Mouse (Mus musculus): ENCODE results near the gene Ppat. TPM values are rescaled to one million over a fixed set of nuclear protein-coding genes. Genes with fewer than 3 reads are reported as not detected.
A peak's percentile ranks its signal among the peaks of the same experiment; 100 is the strongest.

The Ppat gene
- polyA plus RNA-seq, 1 experiment from 2014 or later: 23.1 TPM

GRCm38 (mm10) chr5:76910807-76911206, 40.6 kb downstream of the Ppat start:
- ATAC-seq (ENCODE audit: low read depth): no peak
- WGBS: 71% methylated on average over 3 of the region's 3 CpGs
- no peak overlapping the region for H3K9ac ChIP-seq (ENCODE audit: low read depth, low read length)

GRCm38 (mm10) chr5:76906155-76906499, 45.3 kb downstream of the Ppat start:
- H3K27ac ChIP-seq (replicated peaks; ENCODE audit: low read depth, low read length): peak overlapping the region; percentile 83; the same call in 1 of the 2 replicates
- H3K4me1 ChIP-seq (ENCODE audit: control insufficient read depth, insufficient read depth, low read length): 0 out of 2 replicates have a peak, but pooled peaks cover 2% of the 10 kb centered on the region
- 51% methylated on average over 3 of the region's 3 CpGs for WGBS
- no peaks in the 10 kb centered on the region for H3K27me3 ChIP-seq (replicated peaks; ENCODE audit: control insufficient read depth, insufficient read depth, low read length)
- DNase-seq (ENCODE audit: low spot score): no peak
- peak overlapping the region; percentile 74 for H3K4me2 ChIP-seq (ENCODE audit: low read depth, low read length)
- H3K36me3 ChIP-seq (ENCODE audit: control insufficient read depth, insufficient read depth, low read length): peaks cover 12% of the 10 kb centered on the region; the same call in 1 of the 2 replicates
- H3K4me3 ChIP-seq (ENCODE audit: low read depth, low read length): peak overlapping the region; percentile 73
- H3K9ac ChIP-seq (ENCODE audit: low read depth, low read length): peak overlapping the region; percentile 88
- no peak for ATAC-seq (ENCODE audit: low read depth)
- H3K9me3 ChIP-seq (ENCODE audit: control insufficient read depth, low read length): no peaks in the 10 kb centered on the region

More at GRCm38 (mm10) chr5:76910807-76911206, 40.6 kb downstream of the Ppat start:
- Histone ChIP-seq H3K4me3 (ENCODE audit: low read depth, low read length) (no peak overlapping the region), H3K27ac (replicated peaks; ENCODE audit: low read depth, low read length) (no peak overlapping the region), H3K4me1 (ENCODE audit: control insufficient read depth, insufficient read depth, low read length) (0 out of 2 replicates have a peak, but pooled peaks cover 2% of the 10 kb centered on the region), H3K9me3 (ENCODE audit: control insufficient read depth, low read length) (no peaks in the 10 kb centered on the region), H3K27me3 (replicated peaks; ENCODE audit: control insufficient read depth, insufficient read depth, low read length) (no peaks in the 10 kb centered on the region), H3K36me3 (ENCODE audit: control insufficient read depth, insufficient read depth, low read length) (peaks cover 23% of the 10 kb centered on the region), H3K4me2 (ENCODE audit: low read depth, low read length) (no peak overlapping the region)
- no peak for DNase-seq (ENCODE audit: low spot score)

- Histone ChIP-seq H3K36me3 (ENCODE audit: control insufficient read depth, insufficient read depth, low read length) (peaks cover 12% of the 10 kb centered on the region; the same call in 1 of the 2 replicates), H3K4me3 (ENCODE audit: low read depth, low read length) (peak within 1 kb of the TSS; percentile 73), H3K27me3 (replicated peaks; ENCODE audit: control insufficient read depth, insufficient read depth, low read length) (no peaks in the 10 kb centered on the region), H3K4me1 (ENCODE audit: control insufficient read depth, insufficient read depth, low read length) (0 out of 2 replicates have a peak, but pooled peaks cover 2% of the 10 kb centered on the region), H3K9ac (ENCODE audit: low read depth, low read length) (peak within 1 kb of the TSS; percentile 88), H3K9me3 (ENCODE audit: control insufficient read depth, low read length) (no peaks in the 10 kb centered on the region), H3K27ac (replicated peaks; ENCODE audit: low read depth, low read length) (peak within 1 kb of the TSS; percentile 83), H3K4me2 (ENCODE audit: low read depth, low read length) (peak within 1 kb of the TSS; percentile 74)
- ATAC-seq (ENCODE audit: low read depth) (peak; percentile 99), DNase-seq (ENCODE audit: low spot score) (peak; percentile 95)
- WGBS: under 1% methylated on average over 47 of the region's 47 CpGs
Measured at GRCm38 (mm10) chr5:76905405-76906154, 45.8 kb downstream of the Ppat start, which contains the start of gene Aasdh. Gene Aasdh, minus strand, starts transcription at chr5:76905514.

- ATAC-seq (ENCODE audit: low read depth) (peak; percentile 48), DNase-seq (ENCODE audit: low spot score) (no peak)
- Histone ChIP-seq H3K9ac (ENCODE audit: low read depth, low read length) (peak overlapping the region; percentile 88), H3K4me1 (ENCODE audit: control insufficient read depth, insufficient read depth, low read length) (0 out of 2 replicates have a peak, but pooled peaks cover 2% of the 10 kb centered on the region), H3K36me3 (ENCODE audit: control insufficient read depth, insufficient read depth, low read length) (peaks cover 11% of the 10 kb centered on the region; the same call in 1 of the 2 replicates), H3K4me3 (ENCODE audit: low read depth, low read length) (peak overlapping the region; percentile 73), H3K27ac (replicated peaks; ENCODE audit: low read depth, low read length) (peak overlapping the region; percentile 83), H3K27me3 (replicated peaks; ENCODE audit: control insufficient read depth, insufficient read depth, low read length) (no peaks in the 10 kb centered on the region), H3K4me2 (ENCODE audit: low read depth, low read length) (peak overlapping the region; percentile 74), H3K9me3 (ENCODE audit: control insufficient read depth, low read length) (no peaks in the 10 kb centered on the region)
- WGBS: 3% methylated on average over 19 of the region's 19 CpGs
Measured at GRCm38 (mm10) chr5:76904713-76905404, 46.5 kb downstream of the Ppat start.

GRCm38 (mm10) chr5:76902131-76902530, 49.2 kb downstream of the Ppat start:
- 77% methylated on average over 4 of the region's 4 CpGs for WGBS
- Histone ChIP-seq H3K27me3 (replicated peaks; ENCODE audit: control insufficient read depth, insufficient read depth, low read length) (no peaks in the 10 kb centered on the region), H3K9me3 (ENCODE audit: control insufficient read depth, low read length) (no peaks in the 10 kb centered on the region), H3K4me2 (ENCODE audit: low read depth, low read length) (no peak overlapping the region), H3K4me1 (ENCODE audit: control insufficient read depth, insufficient read depth, low read length) (0 out of 2 replicates have a peak, but pooled peaks cover 2% of the 10 kb centered on the region), H3K36me3 (ENCODE audit: control insufficient read depth, insufficient read depth, low read length) (peaks cover 13% of the 10 kb centered on the region; the same call in 1 of the 2 replicates), H3K9ac (ENCODE audit: low read depth, low read length) (no peak overlapping the region), H3K27ac (replicated peaks; ENCODE audit: low read depth, low read length) (no peak overlapping the region), H3K4me3 (ENCODE audit: low read depth, low read length) (no peak overlapping the region)
- DNase-seq (ENCODE audit: low spot score): no peak
- ATAC-seq (ENCODE audit: low read depth): no peak

GRCm38 (mm10) chr5:76893084-76893483, 58.3 kb downstream of the Ppat start:
- Histone ChIP-seq H3K27ac (replicated peaks; ENCODE audit: low read depth, low read length) (no peak overlapping the region), H3K27me3 (replicated peaks; ENCODE audit: control insufficient read depth, insufficient read depth, low read length) (no peaks in the 10 kb centered on the region), H3K4me2 (ENCODE audit: low read depth, low read length) (no peak overlapping the region), H3K9me3 (ENCODE audit: control insufficient read depth, low read length) (no peaks in the 10 kb centered on the region), H3K9ac (ENCODE audit: low read depth, low read length) (no peak overlapping the region), H3K4me3 (ENCODE audit: low read depth, low read length) (no peak overlapping the region), H3K36me3 (ENCODE audit: control insufficient read depth, insufficient read depth, low read length) (peaks cover 69% of the 10 kb centered on the region), H3K4me1 (ENCODE audit: control insufficient read depth, insufficient read depth, low read length) (no peaks in the 10 kb centered on the region)
- 82% methylated on average over 2 of the region's 2 CpGs for WGBS
- DNase-seq (ENCODE audit: low spot score): no peak
- no peak for ATAC-seq (ENCODE audit: low read depth)

GRCm38 (mm10) chr5:76892608-76893007, 58.8 kb downstream of the Ppat start:
- H3K36me3 ChIP-seq (ENCODE audit: control insufficient read depth, insufficient read depth, low read length): peaks cover 70% of the 10 kb centered on the region
- WGBS: 83% methylated on average over 2 of the region's 2 CpGs
- no peaks in the 10 kb centered on the region for H3K4me1 ChIP-seq (ENCODE audit: control insufficient read depth, insufficient read depth, low read length)
- H3K4me2 ChIP-seq (ENCODE audit: low read depth, low read length): no peak overlapping the region
- H3K9me3 ChIP-seq (ENCODE audit: control insufficient read depth, low read length): no peaks in the 10 kb centered on the region
- H3K9ac ChIP-seq (ENCODE audit: low read depth, low read length): no peak overlapping the region
- no peak for ATAC-seq (ENCODE audit: low read depth)
- DNase-seq (ENCODE audit: low spot score): no peak
- no peak overlapping the region for H3K4me3 ChIP-seq (ENCODE audit: low read depth, low read length)
- no peaks in the 10 kb centered on the region for H3K27me3 ChIP-seq (replicated peaks; ENCODE audit: control insufficient read depth, insufficient read depth, low read length)
- H3K27ac ChIP-seq (replicated peaks; ENCODE audit: low read depth, low read length): no peak overlapping the region

- no peaks in the 10 kb centered on the region for H3K9me3 ChIP-seq (ENCODE audit: control insufficient read depth, low read length)
- peaks cover 86% of the 10 kb centered on the region for H3K36me3 ChIP-seq (ENCODE audit: control insufficient read depth, insufficient read depth, low read length)
- ATAC-seq (ENCODE audit: low read depth) (no peak), DNase-seq (ENCODE audit: low spot score) (no peak)
- no peak overlapping the region for H3K4me2 ChIP-seq (ENCODE audit: low read depth, low read length)
- WGBS: 91% methylated on average over 2 of the region's 2 CpGs
- H3K27me3 ChIP-seq (replicated peaks; ENCODE audit: control insufficient read depth, insufficient read depth, low read length): no peaks in the 10 kb centered on the region
- no peak overlapping the region for H3K4me3 ChIP-seq (ENCODE audit: low read depth, low read length)
- no peak overlapping the region for H3K27ac ChIP-seq (replicated peaks; ENCODE audit: low read depth, low read length)
- no peak overlapping the region for H3K9ac ChIP-seq (ENCODE audit: low read depth, low read length)
- no peaks in the 10 kb centered on the region for H3K4me1 ChIP-seq (ENCODE audit: control insufficient read depth, insufficient read depth, low read length)
Measured at GRCm38 (mm10) chr5:76887011-76887410, 64.4 kb downstream of the Ppat start.
